Mouse (Mus musculus): ENCODE results near the gene Rps6ka5.

DNA sequence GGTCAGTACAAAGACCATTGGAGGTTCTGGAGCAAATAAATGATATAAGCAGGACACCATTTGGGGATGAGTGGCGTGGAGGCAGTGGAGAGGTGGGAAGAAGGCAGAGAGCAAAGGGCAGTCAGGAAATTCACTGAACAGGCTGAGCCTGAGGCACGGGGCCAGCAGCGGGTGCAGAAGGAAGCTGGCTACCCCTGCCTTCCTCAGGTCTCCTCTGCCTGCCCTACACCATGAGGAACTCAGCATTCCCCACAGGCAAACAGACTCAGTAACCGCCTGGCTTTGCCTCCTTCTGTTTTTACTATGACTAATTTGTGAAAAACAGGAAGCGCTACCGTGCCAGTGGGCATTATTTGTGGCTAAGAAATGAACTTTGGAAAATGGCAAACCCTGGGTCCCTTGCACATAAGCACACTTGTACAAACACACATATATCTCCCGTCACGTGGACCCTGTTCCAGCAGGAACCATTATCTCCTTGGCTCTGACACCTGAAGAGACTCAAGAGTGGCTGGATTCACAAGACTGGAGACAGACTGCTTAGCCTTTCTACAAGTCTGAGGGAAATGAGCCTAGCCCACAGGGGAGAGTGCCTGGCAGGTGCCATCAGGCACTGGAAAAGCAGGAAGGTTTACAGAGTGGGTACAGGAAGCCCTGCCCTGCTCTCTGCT, 49.3 kb upstream of the Rps6ka5 start:
- TF ChIP-seq REST (IDR thresholded peaks at IDR 0.05; ENCODE audit: insufficient read depth, insufficient read length) (no peak), MYOG (IDR thresholded peaks at IDR 0.05; ENCODE audit: control insufficient read depth in 1 of 3, insufficient read depth in 1 of 3, insufficient read length in 2 of 3, low read depth in 2 of 3) (no peak), POLR2A (IDR thresholded peaks at IDR 0.05; ENCODE audit: insufficient read length, low read depth) (no peak), E2F4 (IDR thresholded peaks at IDR 0.05; ENCODE audit: insufficient read depth) (no peak), POLR2AphosphoS2 (IDR thresholded peaks at IDR 0.05; ENCODE audit: insufficient read length, low read depth) (no peak), USF1 (IDR thresholded peaks at IDR 0.05; ENCODE audit: low read depth) (peak; percentile 45), MAX (IDR thresholded peaks at IDR 0.05; ENCODE audit: low read depth) (no peak), MYOD1 (IDR thresholded peaks at IDR 0.05; ENCODE audit: control insufficient read depth in 1 of 3, insufficient read length in 2 of 3, low read depth in 2 of 3) (no peak), TCF3 (IDR thresholded peaks at IDR 0.05; ENCODE audit: insufficient read length, low read depth) (no peak)
